ENCODE assay signal across 8 mouse cellular contexts in the genomic region with DNA sequence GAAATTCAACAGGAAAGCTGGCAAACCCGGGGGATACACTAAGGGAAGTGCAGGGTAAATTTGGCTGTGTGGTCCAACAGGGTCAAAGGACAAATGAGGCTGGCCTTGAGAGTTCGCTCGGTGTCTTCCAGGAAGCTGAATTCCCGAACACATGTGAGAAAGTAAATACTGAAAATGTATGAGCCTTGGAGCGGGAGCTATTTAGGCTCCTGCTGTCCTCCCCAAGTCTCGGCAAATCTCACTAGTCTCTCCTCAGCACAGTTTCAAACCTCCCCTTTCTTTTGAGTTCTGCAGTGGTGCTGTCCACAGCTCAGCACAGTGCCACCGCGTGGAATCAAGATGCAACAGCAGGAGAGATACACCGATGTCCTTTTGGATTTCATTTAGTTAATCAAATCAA. TPM values are rescaled to one million over a fixed set of nuclear protein-coding genes. Genes with fewer than 3 reads are reported as not detected.
A peak's percentile ranks its signal among the peaks of the same experiment; 100 is the strongest.
DNase-seq lines count a peak whose midpoint lies in the region; ATAC-seq and TF ChIP-seq lines count a peak whose summit lies in the region.

No protein-coding gene starts in this region.

- no peak overlapping the region for H3K9ac ChIP-seq in forebrain, embryonic 13.5 days
- no peak overlapping the region for H3K9ac ChIP-seq in hindbrain, embryonic 16.5 days (ENCODE audit: low read depth, low read length)
- H3K9ac ChIP-seq in limb, embryonic 13.5 days = no peak overlapping the region
- H3K9ac ChIP-seq in midbrain, embryonic 13.5 days (replicated peaks) = no peak overlapping the region

- H3K9me3 ChIP-seq in forebrain, embryonic 13.5 days (replicated peaks) = no peaks in the 10 kb centered on the region
- H3K9me3 ChIP-seq in hindbrain, embryonic 16.5 days (ENCODE audit: control insufficient read depth, low read length) = no peaks in the 10 kb centered on the region
- H3K9me3 ChIP-seq in limb, embryonic 13.5 days = no peaks in the 10 kb centered on the region
- H3K9me3 ChIP-seq in midbrain, embryonic 13.5 days = no peaks in the 10 kb centered on the region

- peaks cover 26% of the 10 kb centered on the region for H3K27me3 ChIP-seq in forebrain, embryonic 13.5 days
- H3K27me3 ChIP-seq in hindbrain, embryonic 16.5 days (replicated peaks; ENCODE audit: control insufficient read depth, insufficient read depth, low read length) = no peaks in the 10 kb centered on the region
- no peaks in the 10 kb centered on the region for H3K27me3 ChIP-seq in limb, embryonic 13.5 days
- no peaks in the 10 kb centered on the region for H3K27me3 ChIP-seq in midbrain, embryonic 13.5 days
- no peaks in the 10 kb centered on the region for H3K27me3 ChIP-seq in splenic B cell, adult 2 months (ENCODE audit: control insufficient read depth, insufficient read depth, low read length, poor library complexity, severe bottlenecking)

- DNase-seq in heart, adult 11 months = peak; percentile 87
- DNase-seq in heart, postnatal 25 days (ENCODE audit: low spot score) = no peak
- peak; percentile 66 for DNase-seq in splenic B cell, adult 2 months (ENCODE audit: low read depth, low spot score)

- peak overlapping the region; percentile 39 for H3K4me2 ChIP-seq in forebrain, embryonic 13.5 days
- H3K4me2 ChIP-seq in hindbrain, embryonic 16.5 days (ENCODE audit: low read length) = peak overlapping the region; percentile 39
- peak overlapping the region; percentile 40 for H3K4me2 ChIP-seq in limb, embryonic 13.5 days (replicated peaks)
- peak overlapping the region; percentile 28 for H3K4me2 ChIP-seq in midbrain, embryonic 13.5 days (replicated peaks)

- no peaks in the 10 kb centered on the region for H3K4me1 ChIP-seq in bone marrow macrophage, adult 2 months (ENCODE audit: control insufficient read depth, insufficient read depth, low read length)
- peaks cover 35% of the 10 kb centered on the region for H3K4me1 ChIP-seq in forebrain, embryonic 13.5 days
- H3K4me1 ChIP-seq in hindbrain, embryonic 16.5 days (ENCODE audit: control insufficient read depth, insufficient read depth, low read depth, low read length) = peaks cover 3% of the 10 kb centered on the region
- H3K4me1 ChIP-seq in limb, embryonic 13.5 days = peaks cover 30% of the 10 kb centered on the region
- peaks cover 16% of the 10 kb centered on the region for H3K4me1 ChIP-seq in midbrain, embryonic 13.5 days (replicated peaks)

- no peaks in the 10 kb centered on the region for H3K36me3 ChIP-seq in forebrain, embryonic 13.5 days (ENCODE audit: poor library complexity, severe bottlenecking)
- no peaks in the 10 kb centered on the region for H3K36me3 ChIP-seq in hindbrain, embryonic 16.5 days (ENCODE audit: control insufficient read depth, insufficient read depth, low read length)
- no peaks in the 10 kb centered on the region for H3K36me3 ChIP-seq in limb, embryonic 13.5 days
- no peaks in the 10 kb centered on the region for H3K36me3 ChIP-seq in midbrain, embryonic 13.5 days
- no peaks in the 10 kb centered on the region for H3K36me3 ChIP-seq in splenic B cell, adult 2 months (ENCODE audit: control insufficient read depth, insufficient read depth, low read length, poor library complexity, severe bottlenecking)

- intact Hi-C loops in heart, postnatal 25 days (cut with DNase I) = no loop called here

- WGBS in forebrain, embryonic 13.5 days = 4% methylated on average over 9 of the region's 9 CpGs
- WGBS in hindbrain, embryonic 16.5 days = 9% methylated on average over 9 of the region's 9 CpGs
- 6% methylated on average over 9 of the region's 9 CpGs for WGBS in limb, embryonic 13.5 days
- WGBS in midbrain, embryonic 13.5 days = 5% methylated on average over 9 of the region's 9 CpGs

- no peak overlapping the region for H3K27ac ChIP-seq in bone marrow macrophage, adult 2 months (ENCODE audit: insufficient read depth, low read depth, low read length)
- H3K27ac ChIP-seq in forebrain, embryonic 13.5 days = no peak overlapping the region
- H3K27ac ChIP-seq in hindbrain, embryonic 16.5 days (ENCODE audit: low read depth, low read length) = no peak overlapping the region
- no peak overlapping the region for H3K27ac ChIP-seq in limb, embryonic 13.5 days
- no peak overlapping the region for H3K27ac ChIP-seq in midbrain, embryonic 13.5 days

- peak; percentile 66 for TF ChIP-seq CTCF in bone marrow macrophage, adult 2 months (IDR thresholded peaks at IDR 0.05; ENCODE audit: low read depth, low read length)

- TF ChIP-seq POLR2A in bone marrow macrophage, adult 2 months (IDR thresholded peaks at IDR 0.05; ENCODE audit: borderline replicate concordance, low read depth, low read length) = no peak

- peak; percentile 69 for ATAC-seq in forebrain, embryonic 13.5 days
- ATAC-seq in hindbrain, embryonic 16.5 days = peak; percentile 68
- ATAC-seq in limb, embryonic 13.5 days (ENCODE audit: low FRiP score, low read depth) = no peak
- ATAC-seq in midbrain, embryonic 13.5 days = peak; percentile 64

- H3K4me3 ChIP-seq in bone marrow macrophage, adult 2 months (ENCODE audit: insufficient read depth, low read length) = no peak overlapping the region
- no peak overlapping the region for H3K4me3 ChIP-seq in forebrain, embryonic 13.5 days
- H3K4me3 ChIP-seq in hindbrain, embryonic 16.5 days (ENCODE audit: low read length) = no peak overlapping the region
- no peak overlapping the region for H3K4me3 ChIP-seq in limb, embryonic 13.5 days
- no peak overlapping the region for H3K4me3 ChIP-seq in midbrain, embryonic 13.5 days (replicated peaks)

RNA-seq across cellular contexts. Expression of a gene that starts 32.8 kb away (rescaled TPM):
- 10 to 100 TPM in 1 of 2 experiments, 1 to 10 TPM in 1; 8.9 to 10.8 TPM for total RNA-seq in heart, postnatal 25 days (2021)
- polyA plus RNA-seq in bone marrow macrophage, adult 2 months (2012; ENCODE audit: insufficient read depth, insufficient read length, missing spikeins) = 46.9 and 56.2 TPM in 2 replicates
- 11.3 and 12.5 TPM in 2 replicates for polyA plus RNA-seq in forebrain, embryonic 13.5 days (2015; fragmentation: Nextera tagmentation; extraction: Ambion mirVana)
- 16.1 and 16.8 TPM in 2 replicates for polyA plus RNA-seq in hindbrain, embryonic 16.5 days (2015; fragmentation: Nextera tagmentation; extraction: Ambion mirVana)
- polyA plus RNA-seq in limb, embryonic 13.5 days (2015; fragmentation: Nextera tagmentation; extraction: Ambion mirVana) = 32.1 and 34.9 TPM in 2 replicates
- 16.1 and 19.2 TPM in 2 replicates for polyA plus RNA-seq in midbrain, embryonic 13.5 days (2015; fragmentation: Nextera tagmentation; extraction: Ambion mirVana)
